Mouse (Mus musculus): ENCODE measurements around the gene Nelfcd. TPM values are rescaled to one million over a fixed set of nuclear protein-coding genes. Genes with fewer than 3 reads are reported as not detected.
A peak's percentile ranks its signal among the peaks of the same experiment; 100 is the strongest.

Gene Nelfcd
- polyA plus RNA-seq, 1 experiment = 60.0 TPM

DNA sequence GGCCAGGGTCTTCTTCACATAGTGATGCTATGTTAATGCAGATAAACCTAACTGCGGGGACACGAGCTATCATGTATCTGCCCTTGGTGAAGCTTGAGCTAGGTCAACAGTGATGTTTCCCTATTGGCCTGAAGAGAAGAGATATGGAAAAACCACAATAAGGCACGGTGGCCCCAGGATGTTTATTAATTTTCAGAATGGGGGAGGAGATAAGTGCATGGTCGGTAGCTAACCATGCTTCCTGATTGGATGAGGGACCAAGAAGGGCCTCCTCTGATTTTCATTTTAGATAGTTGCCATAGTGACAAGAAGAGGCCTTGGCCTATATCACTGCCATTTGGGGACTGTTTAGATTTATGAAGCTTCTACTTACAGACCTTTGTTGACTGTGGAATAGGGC, 54.7 kb downstream of the Nelfcd start:
- H3K79me2 ChIP-seq (ENCODE audit: control insufficient read depth, insufficient read depth) = peaks cover 66% of the 10 kb centered on the region
- no peak overlapping the region for H3ac ChIP-seq (ENCODE audit: control insufficient read depth, insufficient read length, low read depth)
- peaks cover 62% of the 10 kb centered on the region for H3K79me3 ChIP-seq (ENCODE audit: low read depth)
- H3K36me3 ChIP-seq (ENCODE audit: control insufficient read depth, insufficient read depth) = peaks cover 59% of the 10 kb centered on the region
- no peak overlapping the region for H3K4me3 ChIP-seq (ENCODE audit: insufficient read depth, poor library complexity, severe bottlenecking)
- no peaks in the 10 kb centered on the region for H3K27me3 ChIP-seq (ENCODE audit: control insufficient read depth, insufficient read depth, insufficient read length)
- TF ChIP-seq CTCF (IDR thresholded peaks at IDR 0.05; ENCODE audit: control insufficient read depth, insufficient read depth, insufficient read length) (no peak), USF1 (IDR thresholded peaks at IDR 0.05; ENCODE audit: low read depth) (no peak), MYOD1 (IDR thresholded peaks at IDR 0.05; ENCODE audit: control insufficient read depth, insufficient read length, low read depth) (no peak), FOSL1 (IDR thresholded peaks at IDR 0.05; ENCODE audit: insufficient read depth, low read length, poor library complexity, severe bottlenecking) (no peak), MYOG (IDR thresholded peaks at IDR 0.05; ENCODE audit: control insufficient read depth, extremely low read depth, insufficient read length) (no peak), MAX (IDR thresholded peaks at IDR 0.05) (no peak), CEBPB (IDR thresholded peaks at IDR 0.05; ENCODE audit: low read depth) (no peak)

DNA sequence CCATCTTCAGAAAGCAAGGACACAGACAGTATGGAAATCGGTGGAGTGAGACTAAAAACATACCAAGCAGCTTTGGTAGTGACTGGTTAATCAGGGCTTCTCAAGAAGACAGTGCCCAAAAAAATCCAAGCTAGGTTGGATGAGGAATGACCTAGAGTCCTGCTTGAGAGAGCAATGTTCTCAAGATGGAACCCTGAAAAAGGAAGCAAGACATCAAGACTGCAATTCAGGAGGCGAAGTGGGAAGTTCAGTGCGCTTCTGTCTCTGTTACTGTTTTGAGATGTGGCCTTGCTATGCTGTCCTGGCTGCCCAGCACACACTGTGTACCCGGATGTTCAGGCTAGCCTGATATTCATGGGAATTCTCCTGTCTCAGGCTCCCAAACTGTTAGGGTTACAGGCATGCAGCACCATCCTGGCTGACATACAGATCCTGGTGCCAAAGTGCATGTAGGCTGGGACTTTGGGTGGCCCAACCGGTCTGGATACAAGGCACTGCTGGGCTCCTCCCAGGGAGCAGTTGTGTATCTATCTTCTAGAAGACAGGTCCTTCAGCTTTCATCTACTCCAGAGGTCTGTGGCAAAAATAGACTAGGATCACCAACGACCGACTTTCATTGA, 55.3 kb downstream of the Nelfcd start:
- H3K27me3 ChIP-seq (ENCODE audit: control insufficient read depth, insufficient read depth, insufficient read length) = no peaks in the 10 kb centered on the region
- H3K4me3 ChIP-seq (ENCODE audit: insufficient read depth, poor library complexity, severe bottlenecking) = no peak overlapping the region
- H3K79me3 ChIP-seq (ENCODE audit: low read depth) = peaks cover 60% of the 10 kb centered on the region
- peaks cover 54% of the 10 kb centered on the region for H3K36me3 ChIP-seq (ENCODE audit: control insufficient read depth, insufficient read depth)
- TF ChIP-seq USF1 (IDR thresholded peaks at IDR 0.05; ENCODE audit: low read depth) (no peak), MAX (IDR thresholded peaks at IDR 0.05) (no peak), MYOD1 (IDR thresholded peaks at IDR 0.05; ENCODE audit: control insufficient read depth, insufficient read length, low read depth) (no peak), CEBPB (IDR thresholded peaks at IDR 0.05; ENCODE audit: low read depth) (no peak), MYOG (IDR thresholded peaks at IDR 0.05; ENCODE audit: control insufficient read depth, extremely low read depth, insufficient read length) (no peak), CTCF (IDR thresholded peaks at IDR 0.05; ENCODE audit: control insufficient read depth, insufficient read depth, insufficient read length) (no peak), FOSL1 (IDR thresholded peaks at IDR 0.05; ENCODE audit: insufficient read depth, low read length, poor library complexity, severe bottlenecking) (no peak)
- H3K79me2 ChIP-seq (ENCODE audit: control insufficient read depth, insufficient read depth) = peaks cover 66% of the 10 kb centered on the region
- H3ac ChIP-seq (ENCODE audit: control insufficient read depth, insufficient read length, low read depth) = no peak overlapping the region

DNA sequence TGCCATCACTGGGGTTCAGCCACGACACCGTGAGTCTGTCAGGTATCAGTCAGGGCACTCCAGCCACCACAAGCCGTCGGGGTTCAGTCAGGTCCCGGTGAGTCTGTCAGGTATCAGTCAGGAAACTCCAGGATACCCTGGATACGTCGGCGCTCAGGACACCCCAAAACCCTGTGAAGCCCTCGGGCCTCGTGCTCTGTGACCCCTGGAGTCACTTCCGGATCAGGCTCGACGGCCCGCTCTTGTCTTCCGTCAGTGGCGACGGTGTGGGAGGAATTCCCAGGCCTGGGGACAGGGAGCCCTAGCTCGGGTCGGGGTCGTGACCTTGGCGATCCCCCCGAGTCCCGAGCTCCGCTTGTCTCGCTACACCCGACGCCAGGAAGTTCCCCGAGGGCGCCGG, 56.8 kb downstream of the Nelfcd start:
- H3K27me3 ChIP-seq (ENCODE audit: control insufficient read depth, insufficient read depth, insufficient read length) = no peaks in the 10 kb centered on the region
- peaks cover 54% of the 10 kb centered on the region for H3K79me2 ChIP-seq (ENCODE audit: control insufficient read depth, insufficient read depth)
- peaks cover 51% of the 10 kb centered on the region for H3K79me3 ChIP-seq (ENCODE audit: low read depth)
- H3K4me3 ChIP-seq (ENCODE audit: insufficient read depth, poor library complexity, severe bottlenecking) = peak overlapping the region; percentile 83
- peak overlapping the region; percentile 88 for H3ac ChIP-seq (ENCODE audit: control insufficient read depth, insufficient read length, low read depth)
- TF ChIP-seq USF1 (IDR thresholded peaks at IDR 0.05; ENCODE audit: low read depth) (no peak), FOSL1 (IDR thresholded peaks at IDR 0.05; ENCODE audit: insufficient read depth, low read length, poor library complexity, severe bottlenecking) (no peak), CEBPB (IDR thresholded peaks at IDR 0.05; ENCODE audit: low read depth) (no peak), CTCF (IDR thresholded peaks at IDR 0.05; ENCODE audit: control insufficient read depth, insufficient read depth, insufficient read length) (no peak), MYOG (IDR thresholded peaks at IDR 0.05; ENCODE audit: control insufficient read depth, extremely low read depth, insufficient read length) (no peak), MAX (IDR thresholded peaks at IDR 0.05) (no peak), MYOD1 (IDR thresholded peaks at IDR 0.05; ENCODE audit: control insufficient read depth, insufficient read length, low read depth) (no peak)
- peaks cover 40% of the 10 kb centered on the region for H3K36me3 ChIP-seq (ENCODE audit: control insufficient read depth, insufficient read depth)

DNA sequence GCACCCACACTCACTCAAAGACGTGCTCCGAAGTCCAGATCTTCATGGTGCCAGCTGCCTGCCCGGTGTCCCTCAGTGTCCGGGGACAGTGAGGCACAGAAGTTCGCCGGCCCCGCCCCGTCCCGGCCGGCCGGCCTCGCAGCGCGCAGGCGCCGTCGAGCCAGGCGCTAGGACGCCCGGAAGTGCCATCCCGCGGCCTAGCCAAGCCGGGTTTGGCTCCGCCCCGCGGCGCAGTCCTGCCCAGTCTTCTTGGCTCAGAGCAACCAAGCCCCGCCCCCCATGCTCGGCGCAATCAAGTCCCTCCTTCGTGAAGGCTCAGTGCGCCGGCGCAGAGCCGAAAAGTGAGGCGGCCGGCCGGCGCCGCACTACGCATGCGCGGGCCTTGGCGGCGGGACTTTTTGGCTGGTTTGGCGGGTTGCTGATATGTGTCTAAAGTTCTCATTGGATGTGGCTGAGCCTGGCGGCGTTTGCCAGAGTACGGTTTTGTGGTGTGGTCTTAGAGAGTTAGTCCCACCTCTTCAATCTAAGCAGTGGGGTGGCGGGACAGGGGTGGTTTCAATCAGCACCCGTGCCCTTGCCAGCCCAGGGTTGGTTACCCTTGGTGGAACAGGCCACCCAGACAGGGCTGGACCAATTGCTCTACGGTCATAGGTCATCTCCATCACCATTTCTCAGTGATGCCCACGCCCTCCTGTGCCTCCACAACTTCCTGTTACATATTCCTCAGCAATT, 57.4 kb downstream of the Nelfcd start, which contains the start of gene Prelid3b:
Prelid3b (minus strand) TSS at position 264 of the 732 bp plus-strand sequence.
- Histone ChIP-seq H3K79me3 (ENCODE audit: low read depth) (peaks cover 45% of the 10 kb centered on the region), H3K4me3 (ENCODE audit: insufficient read depth, poor library complexity, severe bottlenecking) (peak within 1 kb of the TSS; percentile 83), H3K27me3 (ENCODE audit: control insufficient read depth, insufficient read depth, insufficient read length) (no peaks in the 10 kb centered on the region), H3ac (ENCODE audit: control insufficient read depth, insufficient read length, low read depth) (peak within 1 kb of the TSS; percentile 88), H3K36me3 (ENCODE audit: control insufficient read depth, insufficient read depth) (peaks cover 37% of the 10 kb centered on the region), H3K79me2 (ENCODE audit: control insufficient read depth, insufficient read depth) (peaks cover 48% of the 10 kb centered on the region)
- TF ChIP-seq FOSL1 (IDR thresholded peaks at IDR 0.05; ENCODE audit: insufficient read depth, low read length, poor library complexity, severe bottlenecking) (no peak), USF1 (IDR thresholded peaks at IDR 0.05; ENCODE audit: low read depth) (no peak), MYOG (IDR thresholded peaks at IDR 0.05; ENCODE audit: control insufficient read depth, extremely low read depth, insufficient read length) (no peak), MAX (IDR thresholded peaks at IDR 0.05) (no peak), MYOD1 (IDR thresholded peaks at IDR 0.05; ENCODE audit: control insufficient read depth, insufficient read length, low read depth) (no peak)

DNA sequence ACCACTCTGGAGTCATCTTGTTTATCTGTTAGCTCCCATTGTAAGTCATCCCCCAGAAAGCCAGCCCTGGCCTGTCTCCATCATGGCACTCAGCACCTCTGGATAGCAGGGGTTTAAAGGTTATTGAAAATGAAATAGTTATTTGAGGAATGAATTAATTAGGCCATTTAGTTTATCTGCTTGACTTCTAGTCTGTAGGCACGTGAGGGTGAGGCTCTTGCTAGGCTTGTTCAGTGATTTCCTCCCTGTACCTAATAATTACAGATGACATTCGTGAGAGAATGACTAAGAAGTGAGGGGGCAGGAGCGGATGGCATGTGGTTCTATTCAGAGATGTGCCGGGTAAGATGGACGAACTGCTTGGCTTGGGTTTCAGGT, 57.9 kb downstream of the Nelfcd start:
- Histone ChIP-seq H3K4me3 (ENCODE audit: insufficient read depth, poor library complexity, severe bottlenecking) (peak overlapping the region; percentile 16), H3ac (ENCODE audit: control insufficient read depth, insufficient read length, low read depth) (peak overlapping the region; percentile 15), H3K36me3 (ENCODE audit: control insufficient read depth, insufficient read depth) (peaks cover 31% of the 10 kb centered on the region), H3K79me2 (ENCODE audit: control insufficient read depth, insufficient read depth) (peaks cover 42% of the 10 kb centered on the region), H3K27me3 (ENCODE audit: control insufficient read depth, insufficient read depth, insufficient read length) (no peaks in the 10 kb centered on the region), H3K79me3 (ENCODE audit: low read depth) (peaks cover 40% of the 10 kb centered on the region)
- TF ChIP-seq CEBPB (IDR thresholded peaks at IDR 0.05; ENCODE audit: low read depth) = no peak
- no peak for TF ChIP-seq MYOD1 (IDR thresholded peaks at IDR 0.05; ENCODE audit: control insufficient read depth, insufficient read length, low read depth)
- no peak for TF ChIP-seq USF1 (IDR thresholded peaks at IDR 0.05; ENCODE audit: low read depth)
- TF ChIP-seq MAX (IDR thresholded peaks at IDR 0.05) = peak; percentile 39
- no peak for TF ChIP-seq MYOG (IDR thresholded peaks at IDR 0.05; ENCODE audit: control insufficient read depth, extremely low read depth, insufficient read length)
- TF ChIP-seq CTCF (IDR thresholded peaks at IDR 0.05; ENCODE audit: control insufficient read depth, insufficient read depth, insufficient read length) = no peak
- TF ChIP-seq FOSL1 (IDR thresholded peaks at IDR 0.05; ENCODE audit: insufficient read depth, low read length, poor library complexity, severe bottlenecking) = no peak

Other genes starting within 250 kb of the Nelfcd start
- 1,078 TPM for gene Gnas, start 131.5 kb upstream of the Nelfcd start, polyA plus RNA-seq (2012; fragmentation: generic; extraction: Trizol)
- gene Gm20721, start 69.1 kb upstream of the Nelfcd start, polyA plus RNA-seq (2012; fragmentation: generic; extraction: Trizol) = 2.9 TPM
- gene Ctsz, start 23.2 kb downstream of the Nelfcd start, polyA plus RNA-seq (2012; fragmentation: generic; extraction: Trizol) = 188 TPM
- gene Tubb1, start 34.9 kb downstream of the Nelfcd start, polyA plus RNA-seq (2012; fragmentation: generic; extraction: Trizol) = not detected
- gene Atp5e, start 48.3 kb downstream of the Nelfcd start, polyA plus RNA-seq (2012; fragmentation: generic; extraction: Trizol) = 827 TPM
- gene Prelid3b, start 57.3 kb downstream of the Nelfcd start, polyA plus RNA-seq (2012; fragmentation: generic; extraction: Trizol) = 90.0 TPM
- not detected for gene Zfp831, start 227.7 kb downstream of the Nelfcd start, polyA plus RNA-seq (2012; fragmentation: generic; extraction: Trizol)